Mouse (Mus musculus) left cerebral cortex, adult 9 months (tissue): Measurements from ENCODE around the gene Lsm14b.
A peak's percentile ranks its signal among the peaks of the same experiment; 100 is the strongest.

Experiments
- DNase-seq, 2 experiments: peaks; one replicate each; pipeline ENCODE4 v3.0.0; 2022; ENCODE audit warnings: low spot score in 2 of 2

Lsm14b gene

GRCm38 (mm10) chr2:180017632-180018031, 7.2 kb upstream of the Lsm14b start:
- no peak for DNase-seq

GRCm38 (mm10) chr2:180018573-180018972, 6.2 kb upstream of the Lsm14b start:
- DNase-seq, result no peak

GRCm38 (mm10) chr2:180020091-180020661, 4.6 kb upstream of the Lsm14b start:
- no peak for DNase-seq

- no peak for DNase-seq
These were observed 3.9 kb upstream of the Lsm14b start for GRCm38 (mm10) chr2:180020919-180021318.

GRCm38 (mm10) chr2:180022751-180023150, 2.0 kb upstream of the Lsm14b start:
- DNase-seq, result no peak

- DNase-seq, result peak in 1 of 2 experiments; percentile 43
These were observed 511 bp downstream of the Lsm14b start for GRCm38 (mm10) chr2:180025135-180025860.

- DNase-seq, result no peak
These were observed 1.0 kb downstream of the Lsm14b start for GRCm38 (mm10) chr2:180025861-180026200.

- DNase-seq, result no peak
These were observed 3.0 kb downstream of the Lsm14b start for GRCm38 (mm10) chr2:180027768-180028167.

GRCm38 (mm10) chr2:180031270-180031669, 6.5 kb downstream of the Lsm14b start:
- DNase-seq, result no peak

- DNase-seq, result no peak
These were observed 8.1 kb downstream of the Lsm14b start for GRCm38 (mm10) chr2:180032925-180033324.

GRCm38 (mm10) chr2:180033956-180034355, 9.2 kb downstream of the Lsm14b start:
- no peak for DNase-seq

- DNase-seq, result no peak
These were observed 10.0 kb downstream of the Lsm14b start for GRCm38 (mm10) chr2:180034753-180035152.

GRCm38 (mm10) chr2:180040406-180040805, 15.6 kb downstream of the Lsm14b start:
- no peak for DNase-seq

- peak in 1 of 2 experiments; percentile 50 for DNase-seq
These were observed 16.9 kb downstream of the Lsm14b start for GRCm38 (mm10) chr2:180041577-180042255.

GRCm38 (mm10) chr2:180042256-180042857, 17.6 kb downstream of the Lsm14b start, which contains the start of the genes Psma7 and Ss18l1:
Gene Psma7, minus strand, starts transcription at chr2:180042433.
Gene Ss18l1, plus strand, starts transcription at chr2:180042509.
- peak in 1 of 2 experiments; percentile 86 for DNase-seq

GRCm38 (mm10) chr2:180042858-180043515, 18.2 kb downstream of the Lsm14b start:
- DNase-seq, result peak in 1 of 2 experiments; percentile 65

GRCm38 (mm10) chr2:180045283-180045682, 20.5 kb downstream of the Lsm14b start:
- DNase-seq, result no peak

GRCm38 (mm10) chr2:180047580-180047979, 22.8 kb downstream of the Lsm14b start:
- no peak for DNase-seq

GRCm38 (mm10) chr2:180047980-180048635, 23.3 kb downstream of the Lsm14b start:
- DNase-seq, result peak in 1 of 2 experiments; percentile 69

- DNase-seq, result peak in 1 of 2 experiments; percentile 82
These were observed 26.2 kb downstream of the Lsm14b start for GRCm38 (mm10) chr2:180050986-180051385.
